Mouse (Mus musculus): ENCODE measurements around the gene Klrc2.
"Not testable (repeated sequence)": the region's sequence is repeated elsewhere in the genome, so short reads cannot be mapped to it uniquely, and the experiment has no call there.

Gene Klrc2

GRCm38 (mm10) chr6:129660589-129660988, at the start of gene Klrc2:
Gene Klrc2, minus strand, starts transcription at chr6:129660689.
- not testable (repeated sequence) for DNase-seq (ENCODE audit: low read depth, low spot score)

- not testable (repeated sequence) for DNase-seq (ENCODE audit: low read depth, low spot score)
These were observed 30.9 kb upstream of the Klrc2 start for GRCm38 (mm10) chr6:129691436-129691835.

- no peak for DNase-seq (ENCODE audit: low read depth, low spot score)
These were observed 19.9 kb upstream of the Klrc2 start for GRCm38 (mm10) chr6:129680379-129680778.

DNA sequence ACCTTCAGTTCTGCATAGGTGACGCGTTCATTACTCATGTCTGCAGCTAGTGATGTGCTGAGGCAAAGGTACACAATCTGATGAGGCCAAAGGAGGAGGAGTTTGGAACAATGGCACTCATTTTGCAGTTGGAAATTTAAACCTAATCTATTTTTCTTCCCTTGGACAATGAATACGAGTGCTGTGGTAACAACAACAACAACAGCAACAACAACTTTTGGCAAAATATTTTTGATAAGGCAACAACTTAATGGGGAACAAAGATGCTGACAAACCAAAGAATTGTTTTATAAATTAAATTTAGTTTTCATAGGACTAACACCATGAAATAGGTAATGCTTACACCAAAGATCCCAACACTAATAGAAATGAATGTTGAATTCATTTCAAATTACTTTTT, 18.4 kb upstream of the Klrc2 start, which contains the start of gene Klrc1:
TSS of gene Klrc1 (minus strand) at position 101 of the 400 bp plus-strand sequence.
- DNase-seq (ENCODE audit: low read depth, low spot score), result no peak

DNA sequence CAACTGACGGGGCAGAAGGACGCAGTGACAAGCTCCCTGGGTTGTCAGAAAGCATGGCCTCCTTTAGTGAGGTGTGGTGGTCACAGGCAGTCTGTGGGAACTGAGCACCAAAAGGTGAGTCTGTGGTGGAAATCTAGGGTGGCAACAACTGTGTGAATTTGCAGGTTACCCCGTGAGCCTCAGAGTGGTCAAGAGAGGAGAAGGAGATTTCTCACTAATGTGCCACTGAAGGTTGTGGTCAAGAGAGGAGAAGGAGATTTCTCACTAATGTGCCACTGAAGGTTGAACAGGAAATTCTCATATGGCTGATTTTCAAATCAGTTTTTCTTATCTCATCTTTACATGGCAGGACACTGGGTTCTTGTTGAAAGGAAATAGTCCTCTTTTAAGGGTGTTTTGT, 812 bp upstream of the Klrc2 start:
- DNase-seq (ENCODE audit: low read depth, low spot score), result not testable (repeated sequence)

GRCm38 (mm10) chr6:129644054-129644453, 16.4 kb downstream of the Klrc2 start:
- not testable (repeated sequence) for DNase-seq (ENCODE audit: low read depth, low spot score)

DNA sequence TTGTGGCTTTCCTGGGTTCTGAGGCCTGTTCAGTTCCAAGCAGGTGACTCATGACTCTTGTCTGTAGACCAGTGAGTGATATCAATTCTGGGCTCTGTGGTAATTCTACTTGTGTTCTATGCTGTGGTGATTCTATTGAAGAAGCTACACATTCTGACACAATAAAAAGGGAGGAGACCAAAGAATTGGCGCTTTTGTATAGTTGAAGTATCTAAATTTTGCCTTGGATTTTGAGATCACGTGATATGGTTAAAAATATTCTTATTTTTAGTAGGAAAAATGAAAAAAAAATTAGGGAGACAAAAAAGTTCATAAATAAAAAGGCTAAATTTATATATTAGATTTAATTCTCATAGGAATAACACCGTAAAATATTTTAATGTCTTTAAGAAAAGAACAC, 17.3 kb downstream of the Klrc2 start, which contains the start of gene Klrc3:
TSS of gene Klrc3 (minus strand) at position 101 of the 400 bp plus-strand sequence.
- not testable (repeated sequence) for DNase-seq (ENCODE audit: low read depth, low spot score)

DNA sequence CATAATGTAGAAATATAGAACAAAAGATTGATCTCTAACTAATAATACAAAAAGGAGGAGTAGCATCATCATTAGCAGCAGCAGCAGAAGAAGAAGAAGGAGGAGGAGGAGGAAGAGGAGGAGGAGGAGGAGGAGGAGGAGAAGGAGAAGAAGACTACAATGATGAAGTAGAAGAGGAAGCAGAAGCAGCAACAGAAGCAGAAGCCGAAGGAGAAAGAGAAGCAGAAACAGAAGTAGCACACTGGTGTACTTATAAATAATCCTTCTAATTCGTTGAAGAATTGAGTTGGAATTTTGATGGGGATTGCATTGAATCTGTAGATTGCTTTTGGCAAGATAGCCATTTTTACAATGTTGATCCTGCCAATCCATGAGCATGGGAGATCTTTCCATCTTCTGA, 29.4 kb downstream of the Klrc2 start:
- not testable (repeated sequence) for DNase-seq (ENCODE audit: low read depth, low spot score)

GRCm38 (mm10) chr6:129623735-129624134, 36.8 kb downstream of the Klrc2 start, which contains the start of gene Klrk1:
Gene Klrk1, minus strand, starts transcription at chr6:129623864.
- DNase-seq (ENCODE audit: low read depth, low spot score), result no peak

- DNase-seq (ENCODE audit: low read depth, low spot score), result no peak
These were observed 52.1 kb downstream of the Klrc2 start for GRCm38 (mm10) chr6:129608372-129608771.

Measured in c-Kit-negative CD71-positive TER-119-positive erythroid progenitor cells, embryonic 14.5 days (primary cell).